Mouse (Mus musculus) liver, adult 2 months (tissue): ENCODE results near the gene Cmip.

ENCODE experiments used
- CTCF ChIP-seq: fragments of 200-500 bp; IDR thresholded peaks from 2 replicates; pipeline ENCODE4 v1.5.1; 2011; ENCODE audit warnings: low read depth, low read length, control low read depth
- POLR2A ChIP-seq: fragments of 200-500 bp; IDR thresholded peaks from 2 replicates; pipeline ENCODE4 v1.6.1; 2011; ENCODE audit warnings: low read length, control low read depth; ENCODE audit not compliant: insufficient read depth; ENCODE audit errors: extremely low read depth

- TF ChIP-seq POLR2A (no peak), CTCF (no peak)
These were observed 5.7 kb upstream of the Cmip start for GRCm38 (mm10) chr8:117251086-117251681.
